Mouse (Mus musculus) midbrain, embryonic 10.5 days (tissue): ENCODE measurements around the gene Zfp563. TPM values are rescaled to one million over a fixed set of nuclear protein-coding genes. Genes with fewer than 3 reads are reported as not detected.

Experiments
- DNase-seq: peaks from one replicate; pipeline ENCODE4 v3.0.0-alpha.2; 2017; ENCODE audit warnings: low spot score
- H3K27ac ChIP-seq: fragments of 300-500 bp; sonication (generic); replicated peaks from 2 replicates; pipeline ENCODE4 v1.5.1; 2016; ENCODE audit warnings: mild to moderate bottlenecking
- H3K27me3 ChIP-seq: fragments of 300-500 bp; sonication (generic); 2 replicates; pipeline ENCODE4 v1.6.1; 2016; ENCODE audit warnings: low read depth, mild to moderate bottlenecking; ENCODE audit not compliant: poor library complexity, severe bottlenecking
- H3K36me3 ChIP-seq: fragments of 300-500 bp; sonication (generic); 2 replicates; pipeline ENCODE4 v1.6.1; 2016; ENCODE audit warnings: mild to moderate bottlenecking, moderate library complexity
- H3K4me1 ChIP-seq: fragments of 300-500 bp; sonication (generic); 2 replicates; pipeline ENCODE4 v1.6.1; 2016
- H3K4me3 ChIP-seq: fragments of 300-500 bp; sonication (generic); 2 replicates; pipeline ENCODE4 v1.5.1; 2016; ENCODE audit warnings: mild to moderate bottlenecking, moderate library complexity
- H3K9me3 ChIP-seq: fragments of 300-500 bp; sonication (generic); replicated peaks from 2 replicates; pipeline ENCODE4 v1.6.1; 2016; ENCODE audit warnings: mild to moderate bottlenecking
- WGBS: fragments of 180-500 bp; shearing (Covaris S2); methylation state at CpG from one replicate; pipeline ENCODE4 v1.1.7; 2016; 5-methylcytosine and 5-hydroxymethylcytosine counted together
- polyA plus RNA-seq: library from polyadenylated mRNA; unstranded; fragments of >200 nt; fragmentation: Nextera tagmentation; extraction: Ambion mirVana; gene quantifications from 2 replicates; pipeline ENCODE4 v1.2.1, GENCODE M21; 2016

Gene Zfp563
- polyA plus RNA-seq: 6.6 and 8.1 TPM in 2 replicates

DNA sequence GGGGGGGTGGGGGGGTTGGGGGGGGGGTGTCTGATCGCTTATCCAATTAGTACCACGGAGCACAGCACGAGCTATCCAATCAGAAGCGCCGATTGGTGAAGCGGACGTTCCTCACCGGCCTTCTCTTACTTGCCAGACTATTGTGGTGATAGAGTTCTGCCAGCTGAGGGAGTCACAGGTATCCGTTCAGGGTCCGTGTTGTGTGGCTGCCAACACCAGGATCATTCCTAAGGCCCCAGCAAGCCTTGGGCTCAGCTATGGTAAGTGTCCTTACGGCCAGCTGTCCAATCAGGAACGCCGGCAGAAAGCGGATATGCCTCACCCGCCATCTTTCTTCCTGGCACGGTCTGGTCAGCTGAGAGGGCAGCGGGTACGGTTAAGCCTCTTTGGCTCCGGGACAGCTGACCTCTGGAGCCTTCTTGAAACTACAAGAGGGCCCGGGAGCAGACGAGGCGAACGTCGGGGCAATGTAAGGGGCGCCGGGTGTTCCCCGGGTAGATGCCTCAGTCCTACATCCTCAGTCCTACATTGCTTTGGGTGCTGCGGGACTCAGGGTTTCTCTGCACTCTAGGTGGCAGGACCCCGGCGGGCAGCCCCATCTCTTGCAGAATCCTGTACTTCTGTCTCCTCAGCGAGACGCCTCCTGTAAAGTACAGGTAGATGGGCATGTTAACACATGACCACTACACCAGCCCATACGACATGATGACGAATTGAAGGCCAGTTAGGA lies at the start of gene Zfp563:
Gene Zfp563, plus strand, starts transcription at position 91 of the 730 bp plus-strand sequence.
- H3K4me3 ChIP-seq: peak within 1 kb of the TSS; percentile 65
- WGBS: 4% methylated on average over 34 of the region's 34 CpGs
- peaks cover 27% of the 10 kb centered on the region for H3K4me1 ChIP-seq

DNA sequence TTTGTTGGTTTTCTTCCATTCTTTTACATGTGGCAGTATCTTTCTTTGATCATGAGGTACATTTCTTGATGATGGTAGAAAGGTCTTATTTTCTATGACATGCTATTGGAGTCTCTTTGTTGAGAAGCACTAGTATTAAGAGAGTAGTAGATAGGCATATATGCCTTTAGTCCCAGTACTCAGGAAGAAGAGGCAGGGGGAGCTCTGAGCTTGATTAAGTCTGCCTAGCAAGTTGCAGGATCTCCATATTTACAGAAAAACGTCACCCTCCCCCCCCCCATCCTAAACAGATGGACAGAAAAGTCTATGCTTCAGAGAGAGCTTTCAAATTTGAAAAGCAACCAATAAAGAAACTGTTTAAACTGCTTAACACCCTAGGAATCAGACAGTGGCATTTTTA lies 30.3 kb upstream of the Zfp563 start:
- WGBS: 12% methylated on average over 1 of the region's 1 CpGs
- no peak overlapping the region for H3K4me3 ChIP-seq
- peaks cover 6% of the 10 kb centered on the region for H3K4me1 ChIP-seq
- no peak for DNase-seq
- H3K36me3 ChIP-seq: no peaks in the 10 kb centered on the region
- no peaks in the 10 kb centered on the region for H3K27me3 ChIP-seq
- no peaks in the 10 kb centered on the region for H3K9me3 ChIP-seq
- no peak overlapping the region for H3K27ac ChIP-seq

More for the DNA sequence above, at the start of gene Zfp563:
- Histone ChIP-seq H3K36me3 (no peaks in the 10 kb centered on the region), H3K27ac (peak within 1 kb of the TSS; percentile 91), H3K27me3 (no peaks in the 10 kb centered on the region), H3K9me3 (no peaks in the 10 kb centered on the region)
- DNase-seq: peak; percentile 93

DNA sequence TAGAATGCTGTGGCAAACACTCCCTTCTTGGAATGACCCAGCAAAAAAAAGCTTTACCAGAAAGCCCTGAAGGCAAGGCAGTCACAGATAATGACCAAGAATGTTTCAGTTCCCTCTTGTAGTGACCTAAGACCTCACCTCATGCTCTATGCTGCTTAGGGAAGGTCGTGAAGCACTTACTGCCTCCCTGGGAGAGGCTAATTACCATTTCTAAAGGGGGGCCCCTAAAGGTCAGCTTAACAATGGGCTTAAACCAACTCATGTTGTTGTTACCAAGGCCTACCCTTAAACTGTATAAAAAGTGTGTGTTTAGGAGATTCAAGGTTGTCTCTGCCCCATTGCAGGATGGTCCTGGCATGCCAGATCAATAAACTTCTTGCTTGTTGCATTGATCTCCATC lies 26.1 kb upstream of the Zfp563 start:
- Histone ChIP-seq H3K27ac (no peak overlapping the region), H3K9me3 (no peaks in the 10 kb centered on the region), H3K4me1 (peaks cover 6% of the 10 kb centered on the region), H3K27me3 (no peaks in the 10 kb centered on the region), H3K4me3 (no peak overlapping the region), H3K36me3 (no peaks in the 10 kb centered on the region)
- 0% methylated on average over 1 of the region's 1 CpGs for WGBS
- no peak for DNase-seq

DNA sequence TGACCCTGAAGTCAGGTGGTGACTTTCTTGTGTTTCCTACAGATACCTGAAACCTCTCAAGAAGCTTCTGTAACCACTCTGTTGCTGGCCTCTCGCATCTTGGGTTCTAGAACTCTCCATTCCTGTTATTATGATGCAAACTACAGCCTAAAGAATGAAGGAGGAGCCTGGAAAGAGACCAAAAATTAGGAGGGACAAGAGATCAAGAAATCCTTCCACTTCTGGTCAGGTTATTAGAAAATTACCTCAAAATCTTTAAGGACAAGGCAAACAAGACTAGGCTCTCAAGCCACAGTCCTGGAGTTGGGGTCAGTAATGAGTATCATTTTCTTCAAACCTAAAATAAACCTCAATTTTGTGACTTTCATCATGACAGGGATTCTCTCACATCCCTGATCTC lies 21.2 kb upstream of the Zfp563 start, which contains the start of gene 4921501E09Rik:
Gene 4921501E09Rik, minus strand, starts transcription at position 101 of the 400 bp plus-strand sequence.
- no peaks in the 10 kb centered on the region for H3K9me3 ChIP-seq
- H3K27ac ChIP-seq: no peak within 1 kb of the TSS
- DNase-seq: no peak
- no peak within 1 kb of the TSS for H3K4me3 ChIP-seq
- WGBS: 69% methylated on average over 1 of the region's 1 CpGs
- no peaks in the 10 kb centered on the region for H3K36me3 ChIP-seq
- peaks cover 3% of the 10 kb centered on the region for H3K4me1 ChIP-seq
- no peaks in the 10 kb centered on the region for H3K27me3 ChIP-seq

DNA sequence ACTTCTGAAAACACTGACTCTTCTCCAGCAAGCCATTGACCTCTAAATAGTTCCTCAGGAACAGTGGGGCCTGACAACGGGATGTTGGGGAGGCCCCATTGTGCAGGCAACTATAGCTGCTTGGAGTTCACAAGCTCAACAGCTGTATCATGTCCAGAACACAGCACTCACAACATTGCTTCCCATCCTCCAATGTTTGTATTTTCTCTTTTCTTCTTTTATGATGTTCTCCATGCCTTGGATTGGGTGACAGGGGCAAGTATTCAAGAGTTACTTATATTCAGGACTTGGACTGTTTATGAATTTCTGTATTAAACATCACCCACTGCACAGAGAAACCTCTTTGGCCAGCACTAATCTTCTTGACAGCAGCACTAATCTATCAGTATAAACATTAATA lies 2.5 kb downstream of the Zfp563 start:
- no peak for DNase-seq
- no peaks in the 10 kb centered on the region for H3K27me3 ChIP-seq
- H3K9me3 ChIP-seq: no peaks in the 10 kb centered on the region
- peaks cover 27% of the 10 kb centered on the region for H3K4me1 ChIP-seq
- H3K4me3 ChIP-seq: peak overlapping the region; percentile 75; the same call in 1 of the 2 replicates
- no peaks in the 10 kb centered on the region for H3K36me3 ChIP-seq
- 79% methylated on average over 1 of the region's 1 CpGs for WGBS
- peak overlapping the region; percentile 92; the same call in 1 of the 2 replicates for H3K27ac ChIP-seq

DNA sequence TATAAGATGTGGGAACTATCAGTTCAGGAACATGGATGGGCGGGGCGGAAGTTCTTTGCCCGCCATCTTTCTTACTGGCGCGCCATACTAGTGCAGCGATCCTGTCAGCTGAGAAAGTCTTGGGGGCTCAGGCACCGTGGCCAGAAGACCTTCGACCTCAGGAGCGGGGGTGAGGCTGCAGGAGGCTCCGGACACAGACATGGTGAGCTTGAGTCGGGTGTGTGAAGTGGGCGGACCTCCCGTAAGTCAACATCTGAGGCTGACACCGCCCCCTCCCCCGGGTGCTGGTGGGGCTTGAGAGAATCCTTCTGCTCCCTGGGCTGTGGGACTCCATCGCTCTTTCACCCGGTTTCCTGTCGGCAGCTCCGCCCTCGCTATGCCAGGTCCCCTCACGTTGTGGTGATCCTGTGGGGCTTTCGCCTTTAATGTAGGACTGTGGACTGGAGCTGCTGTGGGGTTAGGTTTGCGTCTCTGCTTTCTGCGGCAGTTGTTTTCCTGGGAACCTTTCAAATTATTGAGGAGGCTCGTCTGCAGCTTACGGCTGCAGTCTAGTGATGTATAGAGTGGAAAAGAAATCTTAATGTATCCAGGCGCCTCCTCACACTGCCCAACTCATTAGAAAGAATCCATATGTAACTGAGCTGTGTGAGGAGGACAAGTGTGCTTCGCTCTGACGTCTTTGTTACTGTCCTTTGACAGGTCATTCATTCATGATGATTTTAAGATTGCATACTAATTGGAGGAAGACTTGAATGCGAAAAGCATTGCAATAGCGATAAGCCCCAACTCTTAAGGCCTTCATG lies 3.5 kb downstream of the Zfp563 start:
- Histone ChIP-seq H3K27me3 (no peaks in the 10 kb centered on the region), H3K27ac (peak overlapping the region; percentile 92), H3K36me3 (no peaks in the 10 kb centered on the region), H3K9me3 (no peaks in the 10 kb centered on the region), H3K4me3 (peak overlapping the region; percentile 75), H3K4me1 (peaks cover 27% of the 10 kb centered on the region)
- 3% methylated on average over 31 of the region's 31 CpGs for WGBS
- DNase-seq: peak; percentile 82

DNA sequence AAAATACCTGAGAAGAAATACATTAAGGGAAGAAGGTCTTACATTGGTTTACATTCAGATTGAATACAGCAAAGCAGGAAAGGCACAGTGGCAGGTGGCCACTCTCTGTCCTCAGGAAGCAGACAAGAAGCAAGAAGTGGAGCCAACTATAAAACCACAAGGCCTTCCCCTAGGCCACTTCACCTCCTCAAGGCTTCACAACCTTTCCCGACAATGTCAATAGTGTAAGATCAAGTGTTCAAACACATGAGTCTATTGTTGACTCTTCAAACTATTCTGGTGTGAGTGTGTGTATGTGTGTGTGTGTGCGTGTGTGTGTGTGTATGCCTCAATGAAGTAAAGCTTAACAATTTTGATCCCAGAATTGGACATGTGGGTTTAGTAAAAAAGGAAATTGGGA lies 8.3 kb downstream of the Zfp563 start:
- Histone ChIP-seq H3K9me3 (no peaks in the 10 kb centered on the region), H3K27ac (no peak overlapping the region), H3K4me1 (peaks cover 10% of the 10 kb centered on the region), H3K27me3 (no peaks in the 10 kb centered on the region), H3K36me3 (no peaks in the 10 kb centered on the region), H3K4me3 (no peak overlapping the region)
- 88% methylated on average over 2 of the region's 2 CpGs for WGBS
- DNase-seq: no peak

DNA sequence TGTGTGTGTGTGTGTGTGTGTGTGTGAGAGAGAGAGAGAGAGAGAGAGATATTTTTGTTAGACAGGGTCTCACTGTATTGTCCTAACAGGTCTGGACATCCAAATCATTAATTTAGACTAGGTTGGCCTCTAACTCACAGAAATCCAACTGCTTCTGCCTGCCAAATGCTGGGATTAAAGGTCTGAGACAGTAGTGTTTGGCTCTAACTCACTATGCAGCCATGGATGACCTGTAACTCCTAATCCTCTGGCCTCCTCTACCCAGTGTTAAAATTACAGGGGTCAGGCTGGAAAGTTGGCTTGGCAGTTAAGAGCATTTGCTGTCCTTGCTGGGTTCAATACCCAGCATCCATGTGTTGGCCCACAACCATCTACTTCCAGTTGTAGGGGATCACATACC lies 35.4 kb downstream of the Zfp563 start:
- Histone ChIP-seq H3K4me1 (no peaks in the 10 kb centered on the region), H3K27me3 (no peaks in the 10 kb centered on the region), H3K4me3 (no peak overlapping the region), H3K27ac (no peak overlapping the region), H3K9me3 (peaks cover 3% of the 10 kb centered on the region; the same call in 1 of the 2 replicates), H3K36me3 (no peaks in the 10 kb centered on the region)
- no peak for DNase-seq

DNA sequence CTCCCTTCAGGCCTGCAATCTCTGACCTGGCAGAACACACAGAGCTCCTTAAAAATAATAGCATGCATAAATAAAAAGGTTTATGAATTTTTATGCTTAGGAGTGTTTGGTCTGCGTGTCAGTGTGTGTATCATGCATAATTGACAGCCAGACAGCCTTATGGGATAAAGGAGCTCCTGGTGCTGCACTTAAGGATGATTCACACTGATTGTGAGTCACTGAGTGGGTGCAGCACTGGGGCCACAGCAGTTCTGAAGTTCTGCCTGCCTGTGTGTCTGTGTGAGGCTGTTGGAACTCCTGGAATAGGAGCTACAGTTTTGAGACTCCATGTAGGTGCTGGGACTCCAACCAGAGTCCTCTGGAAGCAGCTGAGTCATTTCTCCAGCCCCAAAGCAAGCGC lies 37.1 kb downstream of the Zfp563 start:
- Histone ChIP-seq H3K4me3 (no peak overlapping the region), H3K4me1 (no peaks in the 10 kb centered on the region), H3K9me3 (peaks cover 3% of the 10 kb centered on the region; the same call in 1 of the 2 replicates), H3K27me3 (no peaks in the 10 kb centered on the region), H3K27ac (no peak overlapping the region), H3K36me3 (no peaks in the 10 kb centered on the region)
- 66% methylated on average over 2 of the region's 2 CpGs for WGBS
- DNase-seq: no peak

DNA sequence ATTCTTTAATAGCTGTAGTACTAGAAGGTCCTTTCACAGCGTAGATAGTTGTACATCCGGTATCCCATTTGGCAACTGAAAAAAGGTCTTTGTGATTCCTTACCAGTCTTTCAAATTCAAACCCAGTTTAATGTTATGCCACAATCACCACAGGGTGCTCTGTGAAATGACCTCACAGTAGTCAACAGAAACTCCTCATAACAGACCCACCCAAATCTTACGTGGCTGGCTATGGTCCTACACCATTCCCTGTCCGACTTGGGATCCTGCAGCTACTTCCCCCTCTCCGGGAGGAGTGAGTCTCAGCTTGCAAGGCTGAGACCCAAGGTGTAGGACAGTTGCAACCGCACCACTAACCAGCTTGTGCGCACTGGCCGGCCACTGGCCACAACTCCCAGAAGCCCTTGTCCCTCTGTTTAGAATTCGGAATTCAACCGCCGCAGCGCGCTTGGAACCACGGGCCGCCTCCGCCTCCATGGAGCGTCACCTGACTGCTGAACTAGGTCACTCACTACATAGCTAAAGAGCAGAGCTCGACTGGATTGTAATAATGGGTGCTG lies 50.2 kb downstream of the Zfp563 start, which contains the start of gene Morc2b:
Gene Morc2b, minus strand, starts transcription at position 423 of the 560 bp plus-strand sequence.
- no peak for DNase-seq
- WGBS: 77% methylated on average over 18 of the region's 18 CpGs
- H3K4me3 ChIP-seq: no peak within 1 kb of the TSS
- no peaks in the 10 kb centered on the region for H3K36me3 ChIP-seq
- peaks cover 24% of the 10 kb centered on the region; the same call in 1 of the 2 replicates for H3K9me3 ChIP-seq
- H3K4me1 ChIP-seq: no peaks in the 10 kb centered on the region
- H3K27ac ChIP-seq: no peak within 1 kb of the TSS
- no peaks in the 10 kb centered on the region for H3K27me3 ChIP-seq
